17 mouse cellular contexts compared by ENCODE assay signal in genomic region chr7:76547313-76547712, GRCm38 (mm10).
"Had no signal": no experiment of that assay in that cellular context is flagged by ENCODE, and none has a peak within 500 bp of the region (broad histone marks: within the 10 kb centered on the region; RNA-seq: fewer than 3 reads in every experiment).

No protein-coding gene starts in this region.

- H3K4me3 ChIP-seq: lung, embryonic 15.5 days; megakaryocyte, embryonic 14.5 days; midbrain, embryonic 13.5 days; midbrain, embryonic 15.5 days; neural tube, embryonic 12.5 days; stomach, embryonic 15.5 days had no signal

- H3K4me1 ChIP-seq: lung, embryonic 15.5 days; megakaryocyte, embryonic 14.5 days; midbrain, embryonic 13.5 days; midbrain, embryonic 15.5 days; neural tube, embryonic 12.5 days; stomach, embryonic 15.5 days had no signal

- ATAC-seq: lung, postnatal 0 days; midbrain, embryonic 13.5 days; midbrain, embryonic 15.5 days had no signal

- H3K27me3 ChIP-seq: lung, embryonic 15.5 days; megakaryocyte, embryonic 14.5 days; midbrain, embryonic 13.5 days; midbrain, embryonic 15.5 days; neural tube, embryonic 12.5 days; stomach, embryonic 15.5 days had no signal

- H3K9me3 ChIP-seq: lung, embryonic 15.5 days; megakaryocyte, embryonic 14.5 days; midbrain, embryonic 13.5 days; midbrain, embryonic 15.5 days; neural tube, embryonic 12.5 days; stomach, embryonic 15.5 days had no signal

- H3K9ac ChIP-seq: lung, embryonic 15.5 days; midbrain, embryonic 13.5 days; midbrain, embryonic 15.5 days; neural tube, embryonic 12.5 days; stomach, embryonic 15.5 days had no signal

- H3K36me3 ChIP-seq: lung, embryonic 15.5 days; midbrain, embryonic 13.5 days; midbrain, embryonic 15.5 days; neural tube, embryonic 12.5 days; stomach, embryonic 15.5 days had no signal

- DNase-seq: lung, adult 2 months; lung, postnatal 14 days; lung, postnatal 36 days; right cerebral cortex, postnatal 14 days; thymus, adult 2 months; thymus, postnatal 25 days; thymus, postnatal 4 days had no signal

- H3K27ac ChIP-seq: lung, embryonic 15.5 days; macrophage; midbrain, embryonic 13.5 days; midbrain, embryonic 15.5 days; neural tube, embryonic 12.5 days; stomach, embryonic 15.5 days; stomach, postnatal 0 days had no signal

- H3K4me2 ChIP-seq: lung, embryonic 15.5 days; midbrain, embryonic 11.5 days; midbrain, embryonic 13.5 days; midbrain, embryonic 15.5 days; neural tube, embryonic 12.5 days; stomach, embryonic 15.5 days had no signal
